Mouse (Mus musculus): ENCODE measurements around the gene Sncg. TPM values are rescaled to one million over a fixed set of nuclear protein-coding genes. Genes with fewer than 3 reads are reported as not detected.

Sncg gene
- polyA plus RNA-seq, 1 experiment from 2014 or later = 31.3 TPM

DNA sequence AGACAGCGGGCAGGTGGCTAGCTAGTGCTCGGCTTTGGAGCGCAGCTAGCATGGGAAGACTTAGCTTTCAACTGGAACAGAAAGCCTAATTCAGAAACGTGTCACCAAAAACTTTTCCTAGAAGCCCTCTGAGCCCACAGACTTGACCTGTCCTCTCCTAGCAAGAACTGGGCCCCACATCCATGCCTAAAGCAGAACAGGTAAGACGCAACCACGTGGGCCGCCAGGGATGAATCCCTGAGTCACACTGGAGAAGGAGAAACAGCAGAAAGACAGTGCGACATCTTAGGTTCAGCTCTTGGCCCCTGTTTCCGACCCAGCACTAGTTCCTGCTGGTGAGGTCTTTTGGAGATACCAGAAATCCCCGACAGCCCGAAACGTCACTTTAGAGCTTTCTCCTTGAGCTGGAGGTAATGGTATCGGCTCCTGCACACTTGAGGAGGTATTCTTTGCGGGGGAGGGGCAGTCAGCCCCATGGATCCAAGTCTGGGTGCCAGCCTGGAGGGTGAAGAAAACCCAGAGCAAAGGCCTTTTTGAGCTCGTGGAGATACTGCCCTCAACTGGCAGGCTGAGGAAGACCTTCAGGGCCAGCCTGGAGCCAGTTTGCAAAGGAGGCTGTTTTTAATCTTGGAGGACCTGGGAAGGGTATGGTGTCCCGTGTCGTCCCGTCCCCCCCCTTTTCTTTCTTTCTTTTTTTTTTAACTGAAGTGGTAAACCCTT lies 11.7 kb downstream of the Sncg start:
- Histone ChIP-seq H3K27ac (ENCODE audit: low read length) (peak overlapping the region; percentile 74; the same call in 1 of the 2 replicates), H3K4me1 (ENCODE audit: control insufficient read depth, insufficient read depth, low read length) (peaks cover 3% of the 10 kb centered on the region; the same call in 1 of the 2 replicates), H3K9me3 (replicated peaks; ENCODE audit: control insufficient read depth, low read length) (peaks cover 4% of the 10 kb centered on the region; the same call in 1 of the 2 replicates), H3K27me3 (ENCODE audit: control insufficient read depth, insufficient read depth, low read length) (no peaks in the 10 kb centered on the region), H3K36me3 (ENCODE audit: control insufficient read depth, insufficient read depth, low read length) (no peaks in the 10 kb centered on the region), H3K4me3 (replicated peaks; ENCODE audit: low read length) (peak overlapping the region; percentile 39), H3K9ac (ENCODE audit: low read length) (peak overlapping the region; percentile 63), H3K4me2 (ENCODE audit: low read depth, low read length) (peak overlapping the region; percentile 64)
- 34% methylated on average over 18 of the region's 18 CpGs for WGBS
- peak; percentile 57; the same call in 1 of the 2 replicates for ATAC-seq (ENCODE audit: insufficient read depth, low FRiP score)

DNA sequence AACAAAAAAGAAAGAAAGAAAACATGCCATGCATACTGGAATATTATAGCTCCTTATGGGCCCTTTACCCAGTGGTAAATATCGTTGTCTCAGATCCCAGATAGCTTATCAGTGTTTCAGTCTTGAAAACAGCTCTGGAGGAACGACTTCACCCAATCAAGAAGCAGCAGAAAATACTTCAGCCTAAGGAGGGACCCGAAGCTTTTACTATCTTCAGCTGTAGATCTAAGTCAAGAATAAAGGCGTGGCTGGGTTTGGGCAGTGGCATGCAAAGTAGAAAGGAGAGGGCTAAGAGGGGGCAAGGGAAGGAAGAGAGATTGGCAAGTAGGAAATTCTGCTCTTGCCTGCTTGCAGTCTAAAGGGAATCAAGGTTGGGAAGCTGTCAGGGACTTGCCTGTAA lies 12.5 kb downstream of the Sncg start:
- WGBS = 55% methylated on average over 4 of the region's 4 CpGs
- Histone ChIP-seq H3K9ac (ENCODE audit: low read length) (no peak overlapping the region), H3K27ac (ENCODE audit: low read length) (no peak overlapping the region)

DNA sequence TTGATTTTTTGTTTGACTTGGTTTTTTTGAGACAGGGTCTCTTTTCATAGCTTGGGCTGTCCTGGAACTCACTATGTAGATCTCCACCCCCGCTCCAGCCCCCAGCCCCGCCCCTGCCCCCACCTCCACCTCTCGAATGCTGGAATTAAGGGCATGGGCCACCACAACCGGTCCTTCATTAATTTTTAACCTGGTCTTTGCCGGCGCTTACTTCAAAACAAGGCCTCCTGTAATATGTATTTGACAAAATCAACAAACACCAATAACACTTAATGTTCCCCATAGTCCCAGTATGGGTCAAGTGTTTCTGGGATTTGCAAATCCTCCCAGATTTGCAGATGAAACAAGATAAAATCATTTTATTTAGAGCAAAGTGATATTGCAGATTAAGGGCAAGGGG lies 14.3 kb downstream of the Sncg start:
- Histone ChIP-seq H3K36me3 (ENCODE audit: control insufficient read depth, insufficient read depth, low read length) (no peaks in the 10 kb centered on the region), H3K27ac (ENCODE audit: low read length) (no peak overlapping the region), H3K4me3 (replicated peaks; ENCODE audit: low read length) (no peak overlapping the region), H3K9ac (ENCODE audit: low read length) (no peak overlapping the region), H3K4me1 (ENCODE audit: control insufficient read depth, insufficient read depth, low read length) (peaks cover 5% of the 10 kb centered on the region; the same call in 1 of the 2 replicates), H3K27me3 (ENCODE audit: control insufficient read depth, insufficient read depth, low read length) (no peaks in the 10 kb centered on the region), H3K4me2 (ENCODE audit: low read depth, low read length) (no peak overlapping the region), H3K9me3 (replicated peaks; ENCODE audit: control insufficient read depth, low read length) (peaks cover 3% of the 10 kb centered on the region; the same call in 1 of the 2 replicates)
- WGBS = 41% methylated on average over 6 of the region's 6 CpGs
- no peak for ATAC-seq (ENCODE audit: insufficient read depth, low FRiP score)

More for the DNA sequence above, 12.5 kb downstream of the Sncg start:
- no peak for ATAC-seq (ENCODE audit: insufficient read depth, low FRiP score)
- Histone ChIP-seq H3K9me3 (replicated peaks; ENCODE audit: control insufficient read depth, low read length) (peaks cover 4% of the 10 kb centered on the region; the same call in 1 of the 2 replicates), H3K4me1 (ENCODE audit: control insufficient read depth, insufficient read depth, low read length) (peaks cover 5% of the 10 kb centered on the region; the same call in 1 of the 2 replicates), H3K4me2 (ENCODE audit: low read depth, low read length) (no peak overlapping the region), H3K27me3 (ENCODE audit: control insufficient read depth, insufficient read depth, low read length) (no peaks in the 10 kb centered on the region), H3K4me3 (replicated peaks; ENCODE audit: low read length) (no peak overlapping the region), H3K36me3 (ENCODE audit: control insufficient read depth, insufficient read depth, low read length) (no peaks in the 10 kb centered on the region)

DNA sequence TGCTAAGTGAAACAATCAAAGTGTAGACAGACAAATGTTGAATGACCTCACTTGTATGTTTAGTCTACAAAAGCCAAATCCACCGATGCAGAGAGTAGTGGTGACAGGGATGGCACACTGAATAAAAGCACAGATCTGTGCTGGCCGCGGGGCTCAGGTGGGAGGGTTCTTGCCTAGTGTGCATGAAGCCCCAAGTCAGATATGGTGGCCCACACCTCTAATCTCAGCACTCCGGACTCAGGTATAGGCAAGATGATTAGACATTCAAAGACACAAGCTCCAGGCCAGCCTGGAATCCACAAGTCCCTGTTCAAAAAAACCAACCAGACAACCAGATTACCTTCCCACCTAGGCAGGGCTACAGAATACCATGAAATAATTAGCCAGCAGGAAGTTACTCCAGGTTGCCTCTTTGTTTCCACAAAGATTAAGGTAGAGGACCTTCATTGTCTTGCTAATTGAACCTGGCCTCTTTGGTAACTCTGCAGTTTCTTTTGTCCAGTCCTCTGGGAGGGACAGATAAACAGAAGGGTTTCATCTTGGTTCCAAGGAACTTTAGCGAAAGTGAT lies 14.8 kb downstream of the Sncg start:
- H3K4me2 ChIP-seq (ENCODE audit: low read depth, low read length) = no peak overlapping the region
- peaks cover 5% of the 10 kb centered on the region; the same call in 1 of the 2 replicates for H3K4me1 ChIP-seq (ENCODE audit: control insufficient read depth, insufficient read depth, low read length)
- no peak for ATAC-seq (ENCODE audit: insufficient read depth, low FRiP score)
- H3K9ac ChIP-seq (ENCODE audit: low read length) = no peak overlapping the region
- 46% methylated on average over 5 of the region's 5 CpGs for WGBS
- H3K27me3 ChIP-seq (ENCODE audit: control insufficient read depth, insufficient read depth, low read length) = no peaks in the 10 kb centered on the region
- no peak overlapping the region for H3K27ac ChIP-seq (ENCODE audit: low read length)
- no peaks in the 10 kb centered on the region for H3K9me3 ChIP-seq (replicated peaks; ENCODE audit: control insufficient read depth, low read length)
- no peaks in the 10 kb centered on the region for H3K36me3 ChIP-seq (ENCODE audit: control insufficient read depth, insufficient read depth, low read length)
- H3K4me3 ChIP-seq (replicated peaks; ENCODE audit: low read length) = no peak overlapping the region

DNA sequence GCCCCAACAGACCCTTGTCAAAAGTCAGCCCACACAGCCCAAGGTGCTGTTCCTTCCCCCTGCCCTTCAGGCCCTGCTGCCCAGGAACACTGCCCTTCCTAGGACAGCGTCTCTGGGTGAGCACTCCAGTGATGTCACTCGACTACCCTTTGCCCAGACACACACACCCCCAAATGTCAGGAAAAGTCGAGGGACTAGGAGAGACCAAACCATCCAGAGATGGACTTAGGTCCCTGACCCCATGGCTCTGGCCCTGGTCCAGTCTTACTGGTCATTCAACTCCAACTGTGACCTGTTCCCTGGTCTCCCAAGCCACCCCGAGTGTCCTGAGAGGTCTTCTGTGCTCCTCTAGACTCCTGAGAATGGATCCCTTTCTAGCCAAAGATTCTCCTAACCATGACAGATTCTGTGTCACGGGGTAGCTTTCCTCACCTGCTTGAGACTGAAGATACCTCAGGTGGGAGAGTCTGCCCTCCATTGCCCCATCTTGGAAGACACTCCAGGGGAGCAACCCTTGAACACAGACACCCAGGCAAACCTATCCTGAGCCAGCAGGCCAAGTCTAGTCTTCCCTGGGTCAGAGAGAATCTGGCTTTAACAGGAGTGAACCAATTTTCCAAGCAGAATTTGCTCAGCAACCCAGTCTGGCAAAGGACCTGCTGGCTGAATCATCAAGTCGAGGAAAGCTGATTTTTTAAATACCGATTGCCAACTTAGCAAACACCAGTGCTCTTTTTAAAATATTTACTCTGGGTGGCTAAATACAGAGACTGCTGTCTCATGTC lies 16.7 kb downstream of the Sncg start:
- 62% methylated on average over 7 of the region's 7 CpGs for WGBS

DNA sequence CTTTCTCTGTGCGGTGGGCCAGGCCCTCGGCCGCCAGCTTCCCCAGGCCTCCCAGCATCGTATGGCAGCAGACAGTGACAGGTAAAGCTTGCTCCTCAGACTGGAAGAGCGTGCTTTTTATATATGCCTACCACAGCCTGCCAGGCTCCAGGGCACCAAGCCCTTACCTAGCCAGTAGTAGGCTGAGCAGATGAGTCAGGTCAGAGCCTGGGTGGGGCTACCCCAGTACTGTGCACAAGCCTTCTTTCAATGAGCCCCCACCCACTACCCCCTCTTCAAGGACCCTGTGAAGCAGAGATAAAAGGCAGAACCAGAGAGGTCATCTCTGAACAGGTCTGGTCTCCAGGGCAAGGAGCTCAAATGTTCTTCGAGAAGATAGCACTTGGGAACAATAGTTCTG lies 19.3 kb downstream of the Sncg start, which contains the start of gene Fam25c:
TSS of gene Fam25c (minus strand) at position 133 of the 400 bp plus-strand sequence.
- ATAC-seq (ENCODE audit: insufficient read depth, low FRiP score) = 0 out of 2 replicates have a peak, but pooled peaks have one; percentile 29
- Histone ChIP-seq H3K9ac (ENCODE audit: low read length) (no peak within 1 kb of the TSS), H3K4me2 (ENCODE audit: low read depth, low read length) (no peak within 1 kb of the TSS), H3K36me3 (ENCODE audit: control insufficient read depth, insufficient read depth, low read length) (no peaks in the 10 kb centered on the region), H3K27me3 (ENCODE audit: control insufficient read depth, insufficient read depth, low read length) (no peaks in the 10 kb centered on the region), H3K4me3 (replicated peaks; ENCODE audit: low read length) (no peak within 1 kb of the TSS), H3K4me1 (ENCODE audit: control insufficient read depth, insufficient read depth, low read length) (peaks cover 3% of the 10 kb centered on the region; the same call in 1 of the 2 replicates), H3K9me3 (replicated peaks; ENCODE audit: control insufficient read depth, low read length) (no peaks in the 10 kb centered on the region), H3K27ac (ENCODE audit: low read length) (0 out of 2 replicates have a peak within 1 kb of the TSS, but pooled peaks have one; percentile 41)
- WGBS = 67% methylated on average over 6 of the region's 6 CpGs

More for the DNA sequence above, 16.7 kb downstream of the Sncg start:
- Histone ChIP-seq H3K9ac (ENCODE audit: low read length) (no peak overlapping the region), H3K4me1 (ENCODE audit: control insufficient read depth, insufficient read depth, low read length) (peaks cover 5% of the 10 kb centered on the region; the same call in 1 of the 2 replicates), H3K36me3 (ENCODE audit: control insufficient read depth, insufficient read depth, low read length) (no peaks in the 10 kb centered on the region), H3K27me3 (ENCODE audit: control insufficient read depth, insufficient read depth, low read length) (no peaks in the 10 kb centered on the region), H3K9me3 (replicated peaks; ENCODE audit: control insufficient read depth, low read length) (no peaks in the 10 kb centered on the region), H3K4me2 (ENCODE audit: low read depth, low read length) (no peak overlapping the region), H3K4me3 (replicated peaks; ENCODE audit: low read length) (no peak overlapping the region), H3K27ac (ENCODE audit: low read length) (no peak overlapping the region)
- no peak for ATAC-seq (ENCODE audit: insufficient read depth, low FRiP score)

DNA sequence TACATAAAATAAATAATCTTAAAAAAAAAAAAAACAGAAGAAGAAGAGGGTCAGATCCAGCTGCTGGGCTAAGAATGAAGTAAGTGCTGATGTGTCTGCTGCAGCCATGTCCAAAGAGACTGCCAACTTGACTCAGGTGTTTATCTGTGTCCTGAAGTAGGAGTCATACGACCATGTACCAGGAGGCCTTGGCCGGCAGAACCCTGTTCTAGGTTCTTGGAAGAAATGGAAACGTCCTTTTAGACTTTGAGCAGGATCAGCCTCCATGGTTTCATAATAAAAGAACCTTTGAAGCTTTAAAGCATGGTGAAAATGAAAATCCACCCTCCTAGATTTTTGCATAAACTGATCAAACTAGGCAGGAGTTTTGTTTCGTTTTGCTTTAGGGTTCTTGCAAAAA lies 20.1 kb downstream of the Sncg start:
- Histone ChIP-seq H3K4me2 (ENCODE audit: low read depth, low read length) (no peak overlapping the region), H3K36me3 (ENCODE audit: control insufficient read depth, insufficient read depth, low read length) (no peaks in the 10 kb centered on the region), H3K9me3 (replicated peaks; ENCODE audit: control insufficient read depth, low read length) (no peaks in the 10 kb centered on the region), H3K27me3 (ENCODE audit: control insufficient read depth, insufficient read depth, low read length) (no peaks in the 10 kb centered on the region), H3K4me3 (replicated peaks; ENCODE audit: low read length) (no peak overlapping the region), H3K27ac (ENCODE audit: low read length) (no peak overlapping the region), H3K9ac (ENCODE audit: low read length) (no peak overlapping the region), H3K4me1 (ENCODE audit: control insufficient read depth, insufficient read depth, low read length) (peaks cover 3% of the 10 kb centered on the region; the same call in 1 of the 2 replicates)
- whole genome bisulfite sequencing = 73% methylated on average over 4 of the region's 4 CpGs
- ATAC-seq (ENCODE audit: insufficient read depth, low FRiP score) = no peak

DNA sequence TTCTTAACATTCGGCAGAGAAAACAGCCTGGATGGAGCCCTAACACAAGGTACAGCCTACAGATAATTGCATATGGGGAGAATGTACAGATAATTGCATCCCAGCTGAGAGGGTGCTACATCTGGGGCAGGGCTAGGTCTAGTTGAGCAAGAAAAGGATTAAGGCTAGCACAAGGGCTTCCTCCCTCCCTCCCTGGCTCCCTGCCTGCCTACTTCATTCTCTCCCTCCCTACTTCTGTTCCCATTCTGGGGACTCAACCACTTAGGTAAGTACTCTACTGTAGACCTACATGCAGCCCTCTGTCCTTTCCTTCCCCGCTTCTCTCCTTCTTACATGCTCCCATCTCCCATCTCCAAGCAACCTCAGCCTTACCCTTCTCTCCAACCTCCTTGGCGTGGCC lies 21.3 kb downstream of the Sncg start:
- ATAC-seq (ENCODE audit: insufficient read depth, low FRiP score) = no peak
- no peak overlapping the region for H3K4me2 ChIP-seq (ENCODE audit: low read depth, low read length)
- 87% methylated on average over 3 of the region's 3 CpGs for whole genome bisulfite sequencing
- H3K4me3 ChIP-seq (replicated peaks; ENCODE audit: low read length) = no peak overlapping the region
- no peaks in the 10 kb centered on the region for H3K9me3 ChIP-seq (replicated peaks; ENCODE audit: control insufficient read depth, low read length)
- H3K4me1 ChIP-seq (ENCODE audit: control insufficient read depth, insufficient read depth, low read length) = peaks cover 6% of the 10 kb centered on the region; the same call in 1 of the 2 replicates
- H3K27me3 ChIP-seq (ENCODE audit: control insufficient read depth, insufficient read depth, low read length) = no peaks in the 10 kb centered on the region
- no peak overlapping the region for H3K9ac ChIP-seq (ENCODE audit: low read length)
- no peak overlapping the region for H3K27ac ChIP-seq (ENCODE audit: low read length)
- no peaks in the 10 kb centered on the region for H3K36me3 ChIP-seq (ENCODE audit: control insufficient read depth, insufficient read depth, low read length)
